Mouse (Mus musculus) central nervous system, embryonic 18 days (tissue): Measurements from ENCODE around the gene Gm14327. TPM values are rescaled to one million over a fixed set of nuclear protein-coding genes. Genes with fewer than 3 reads are reported as not detected.

Experiments used
- polyA plus RNA-seq: library from polyadenylated mRNA; depleted of rRNA; stranded (reverse); fragments of >200 nt; gene quantifications from 2 replicates; pipeline ENCODE4 v1.2.3, GENCODE M21; 2012; rRNA removed

The Gm14327 gene
- 2.2 and 2.4 TPM in 2 replicates for polyA plus RNA-seq

DNA sequence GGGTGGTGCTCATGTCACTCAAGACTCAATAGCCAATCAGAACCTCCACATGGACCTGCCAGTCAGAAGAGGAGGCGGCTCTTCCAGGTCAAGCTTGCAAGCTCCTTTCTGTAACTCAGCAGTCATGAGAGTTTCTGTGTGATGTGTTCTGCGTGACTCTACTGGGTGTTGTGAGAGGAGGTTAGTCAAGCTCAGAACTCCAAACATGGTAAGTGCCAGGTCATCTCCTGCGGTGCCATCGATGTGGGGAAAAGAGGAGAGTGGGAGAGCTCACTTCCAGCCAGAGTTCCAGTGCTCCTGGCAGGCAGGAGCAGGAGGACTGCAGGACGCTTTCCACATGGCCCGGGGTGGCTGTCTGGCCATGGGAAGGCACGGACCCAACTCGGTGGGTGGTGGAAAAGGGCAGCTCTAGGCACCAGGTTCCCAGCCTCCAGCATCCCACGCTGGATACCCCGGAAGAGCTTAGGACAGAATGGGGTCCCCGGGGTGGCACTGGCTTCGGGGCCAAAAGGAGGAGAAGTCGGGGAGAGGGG lies at the start of gene Gm14327:
TSS of gene Gm14327 (plus strand) at position 51 of the 533 bp plus-strand sequence.

DNA sequence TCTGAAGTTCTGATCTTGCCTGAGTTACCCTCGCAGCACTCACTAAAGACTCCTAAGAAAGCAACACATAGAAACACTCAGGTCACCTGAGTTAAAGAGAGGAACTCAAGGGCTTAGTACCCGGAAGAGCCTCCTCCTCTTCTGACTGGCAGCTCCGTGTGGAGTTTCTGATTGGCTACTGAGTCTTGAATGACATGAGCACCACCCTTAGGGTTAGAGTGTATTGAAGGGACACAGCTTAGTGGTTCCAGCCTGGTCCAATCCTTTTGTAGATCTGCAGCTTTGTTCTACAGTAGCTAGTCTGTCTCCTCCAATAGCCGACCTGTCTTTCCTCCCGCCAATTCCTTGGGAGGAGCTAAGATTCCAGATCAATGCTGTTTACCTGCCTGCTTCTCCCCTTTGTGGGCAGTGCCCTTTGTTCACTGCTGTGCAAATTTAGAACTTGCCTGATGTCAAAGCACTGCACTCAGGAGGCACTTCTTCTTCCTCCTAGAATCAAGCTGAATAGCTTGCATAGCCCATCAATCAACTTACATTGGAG lies 28.7 kb downstream of the Gm14327 start, which contains the start of gene Zfp972:
TSS of gene Zfp972 (minus strand) at position 51 of the 541 bp plus-strand sequence.

Other genes with a start within 250 kb of the Gm14327 start
- gene Gm14322, start 137.8 kb upstream of the Gm14327 start, polyA plus RNA-seq: 7.9 and 9.6 TPM in 2 replicates
- 51.2 and 56.1 TPM in 2 replicates for gene Gm14325, start 56.8 kb upstream of the Gm14327 start, polyA plus RNA-seq
- 0.55 and 0.58 TPM in 2 replicates for gene Zfp972, start 28.5 kb downstream of the Gm14327 start, polyA plus RNA-seq
- 9.7 and 11.8 TPM in 2 replicates for gene Gm14326, start 60.2 kb downstream of the Gm14327 start, polyA plus RNA-seq
- gene Zfp971, start 126.2 kb downstream of the Gm14327 start, polyA plus RNA-seq: 6.6 and 8.2 TPM in 2 replicates
- 10.7 and 12.1 TPM in 2 replicates for gene Zfp931, start 181.4 kb downstream of the Gm14327 start, polyA plus RNA-seq
- gene Phactr3, start 221.9 kb downstream of the Gm14327 start, polyA plus RNA-seq: 89.9 and 95.0 TPM in 2 replicates